Mouse (Mus musculus) heart, adult 2 months (tissue): ENCODE data around the gene Magi2.

Source experiments
- CTCF ChIP-seq: fragments of 200-600 bp; IDR thresholded peaks from 2 replicates; pipeline ENCODE4 v1.8.1; 2022; ENCODE audit warnings: antibody characterized with exemption, mild to moderate bottlenecking, moderate library complexity
- EP300 ChIP-seq: fragments of 200-500 bp; IDR thresholded peaks from 2 replicates; pipeline ENCODE4 v1.6.1; 2011; ENCODE audit warnings: low read depth, low read length, control low read depth; ENCODE audit not compliant: insufficient read depth
- POLR2A ChIP-seq: fragments of 200-500 bp; IDR thresholded peaks from 2 replicates; pipeline ENCODE4 v1.6.1; 2011; ENCODE audit warnings: mild to moderate bottlenecking, low read depth, low read length, control low read depth; ENCODE audit not compliant: insufficient read depth

- TF ChIP-seq POLR2A: no peak
- no peak for TF ChIP-seq CTCF
- no peak for TF ChIP-seq EP300
Measured at GRCm38 (mm10) chr5:20006616-20007015, 779.8 kb downstream of the Magi2 start.
